Mouse (Mus musculus): ENCODE results near the gene St6galnac4. TPM values are rescaled to one million over a fixed set of nuclear protein-coding genes. Genes with fewer than 3 reads are reported as not detected.

St6galnac4 gene
- polyA plus RNA-seq (2021), result 28.8 TPM

GRCm38 (mm10) chr2:32586871-32587351 lies at the start of gene St6galnac4:
St6galnac4 (plus strand) TSS chr2:32587095.
- in situ Hi-C loops (cut with MboI; ENCODE audit: low pct_unique_long_range_greater_than_20kb), result loop anchor here (5.0 kb wide), 1 partner anchor 100 kb away; no protein-coding TSS in a partner anchor
- ATAC-seq, result peak; percentile 68
- no peak for DNase-seq (ENCODE audit: low read depth, low spot score)
- CTCF ChIA-PET, result interaction anchor here (0.7 to 2.3 kb wide), 4 partner anchors 12 to 122 kb away, joined by 3 to 6 read pairs (median 4); partner anchors contain the start of gene Pip5kl1
- no peak for TF ChIP-seq CTCF (IDR thresholded peaks at IDR 0.05)
- H3K27me3 ChIP-seq, result no peaks in the 10 kb centered on the region
- POLR2A ChIA-PET, result no interaction called here

GRCm38 (mm10) chr2:32537360-32537905 lies 49.5 kb upstream of the St6galnac4 start:
- ATAC-seq (no peak), DNase-seq (ENCODE audit: low read depth, low spot score) (no peak)
- H3K27me3 ChIP-seq, result no peaks in the 10 kb centered on the region
- CTCF ChIA-PET, result interaction anchor here (1.3 to 1.7 kb wide), 3 partner anchors 9 to 49 kb away, joined by 3 to 11 read pairs (median 11); partner anchors contain the start of gene Dpm2
- no peak for TF ChIP-seq CTCF (IDR thresholded peaks at IDR 0.05)
- in situ Hi-C loops (cut with MboI; ENCODE audit: low pct_unique_long_range_greater_than_20kb), result no loop called here
- POLR2A ChIA-PET, result no interaction called here

GRCm38 (mm10) chr2:32537941-32538340 lies 49.0 kb upstream of the St6galnac4 start:
- ATAC-seq (no peak), DNase-seq (ENCODE audit: low read depth, low spot score) (no peak)
- ChIA-PET CTCF (no interaction called here), POLR2A (no interaction called here)
- H3K27me3 ChIP-seq, result no peaks in the 10 kb centered on the region
- TF ChIP-seq CTCF (IDR thresholded peaks at IDR 0.05), result no peak
- in situ Hi-C loops (cut with MboI; ENCODE audit: low pct_unique_long_range_greater_than_20kb), result no loop called here

GRCm38 (mm10) chr2:32538461-32538860 lies 48.4 kb upstream of the St6galnac4 start:
- CTCF ChIA-PET, result no interaction called here
- POLR2A ChIA-PET, result no interaction called here
- TF ChIP-seq CTCF (IDR thresholded peaks at IDR 0.05), result no peak
- in situ Hi-C loops (cut with MboI; ENCODE audit: low pct_unique_long_range_greater_than_20kb), result no loop called here
- ATAC-seq (no peak), DNase-seq (ENCODE audit: low read depth, low spot score) (no peak)
- H3K27me3 ChIP-seq, result no peaks in the 10 kb centered on the region

- ChIA-PET POLR2A (no interaction called here), CTCF (interaction anchor here (1.6 kb wide), 1 partner anchor 12 kb away, joined by 4 read pairs; no protein-coding TSS in a partner anchor)
- no peak for DNase-seq (ENCODE audit: low read depth, low spot score)
- ATAC-seq, result no peak
- in situ Hi-C loops (cut with MboI; ENCODE audit: low pct_unique_long_range_greater_than_20kb), result no loop called here
- no peak for TF ChIP-seq CTCF (IDR thresholded peaks at IDR 0.05)
- no peaks in the 10 kb centered on the region for H3K27me3 ChIP-seq
Observed at GRCm38 (mm10) chr2:32539452-32539981, 47.4 kb upstream of the St6galnac4 start.

GRCm38 (mm10) chr2:32541333-32541908 lies 45.5 kb upstream of the St6galnac4 start:
- no peaks in the 10 kb centered on the region for H3K27me3 ChIP-seq
- TF ChIP-seq CTCF (IDR thresholded peaks at IDR 0.05), result no peak
- DNase-seq (ENCODE audit: low read depth, low spot score) (no peak), ATAC-seq (no peak)
- POLR2A ChIA-PET, result no interaction called here
- in situ Hi-C loops (cut with MboI; ENCODE audit: low pct_unique_long_range_greater_than_20kb), result no loop called here
- CTCF ChIA-PET, result interaction anchor here (1.1 to 1.6 kb wide), 3 partner anchors 8 to 13 kb away, joined by 3 to 4 read pairs (median 3); no protein-coding TSS in a partner anchor

GRCm38 (mm10) chr2:32541986-32542573 lies 44.8 kb upstream of the St6galnac4 start:
- no peak for ATAC-seq
- no peaks in the 10 kb centered on the region for H3K27me3 ChIP-seq
- CTCF ChIA-PET, result interaction anchor here (1.1 to 1.5 kb wide), 5 partner anchors 9 to 53 kb away, joined by 3 to 5 read pairs (median 3); no protein-coding TSS in a partner anchor
- no peak for DNase-seq (ENCODE audit: low read depth, low spot score)
- POLR2A ChIA-PET, result interaction anchor here (1.2 kb wide), 1 partner anchor 25 kb away, joined by 3 read pairs; no protein-coding TSS in a partner anchor
- in situ Hi-C loops (cut with MboI; ENCODE audit: low pct_unique_long_range_greater_than_20kb), result no loop called here
- TF ChIP-seq CTCF (IDR thresholded peaks at IDR 0.05), result no peak

GRCm38 (mm10) chr2:32543031-32543449 lies 43.9 kb upstream of the St6galnac4 start:
- TF ChIP-seq CTCF (IDR thresholded peaks at IDR 0.05), result no peak
- H3K27me3 ChIP-seq, result no peaks in the 10 kb centered on the region
- ATAC-seq, result no peak
- in situ Hi-C loops (cut with MboI; ENCODE audit: low pct_unique_long_range_greater_than_20kb), result no loop called here
- no peak for DNase-seq (ENCODE audit: low read depth, low spot score)
- ChIA-PET POLR2A (interaction anchor here (1.2 kb wide), 1 partner anchor 24 kb away, joined by 3 read pairs; no protein-coding TSS in a partner anchor), CTCF (interaction anchor here (0.9 to 1.5 kb wide), 3 partner anchors 21 to 138 kb away, joined by 3 to 4 read pairs (median 3); no protein-coding TSS in a partner anchor)

GRCm38 (mm10) chr2:32546951-32547350 lies 39.9 kb upstream of the St6galnac4 start:
- in situ Hi-C loops (cut with MboI; ENCODE audit: low pct_unique_long_range_greater_than_20kb), result no loop called here
- H3K27me3 ChIP-seq, result no peaks in the 10 kb centered on the region
- POLR2A ChIA-PET, result no interaction called here
- no peak for DNase-seq (ENCODE audit: low read depth, low spot score)
- CTCF ChIA-PET, result interaction anchor here (1.0 to 2.0 kb wide), 5 partner anchors 8 to 60 kb away, joined by 3 to 11 read pairs (median 3); no protein-coding TSS in a partner anchor
- no peak for TF ChIP-seq CTCF (IDR thresholded peaks at IDR 0.05)
- no peak for ATAC-seq

- no peak for TF ChIP-seq CTCF (IDR thresholded peaks at IDR 0.05)
- ChIA-PET POLR2A (no interaction called here), CTCF (interaction anchor here (1.0 to 1.3 kb wide), 3 partner anchors 8 to 60 kb away, joined by 3 read pairs; no protein-coding TSS in a partner anchor)
- ATAC-seq (no peak), DNase-seq (ENCODE audit: low read depth, low spot score) (no peak)
- no peaks in the 10 kb centered on the region for H3K27me3 ChIP-seq
- in situ Hi-C loops (cut with MboI; ENCODE audit: low pct_unique_long_range_greater_than_20kb), result no loop called here
Observed at GRCm38 (mm10) chr2:32547380-32547779, 39.5 kb upstream of the St6galnac4 start.
